Mouse (Mus musculus) Patski (cell line): Measurements from ENCODE around the gene Cfap299. TPM values are rescaled to one million over a fixed set of nuclear protein-coding genes. Genes with fewer than 3 reads are reported as not detected.

Experiments used
- ATAC-seq: fragments of 100-300 bp; one replicate; pipeline ENCODE4 v1.8.0; 2021
- CTCF ChIA-PET: fragments of 350-600 bp; sonication (Branson Sonifier 250); formaldehyde crosslinking; loops from one replicate; lab custom pipeline; 2022; ENCODE audit warnings: inconsistent platforms; lab: Charles Lee
- POLR2A ChIA-PET: fragments of 350-600 bp; sonication (Branson Sonifier 250); formaldehyde crosslinking; loops from one replicate; lab custom pipeline; 2022; ENCODE audit warnings: antibody characterized with exemption, inconsistent platforms; lab: Charles Lee
- DNase-seq: peaks from one replicate; pipeline ENCODE4 v3.0.0-alpha.2; 2011; ENCODE audit warnings: low read depth, low spot score
- H3K27me3 ChIP-seq: fragments of 371-371 bp; one replicate; pipeline ENCODE4 v1.5.1; 2021
- CTCF ChIP-seq: fragments of 100-300 bp; IDR thresholded peaks from one replicate; pipeline ENCODE4 v1.5.1; 2021
- in situ Hi-C: fragments of 300-500 bp; cut with MboI; formaldehyde crosslinking; loops from 3 replicates; pipeline ENCODE4 v1.11.1; 2018; ENCODE audit warnings: low pct_unique_long_range_greater_than_20kb, mixed read lengths
- polyA plus RNA-seq: library from polyadenylated mRNA; unstranded; gene quantifications from one replicate; pipeline ENCODE4 v1.2.3, GENCODE M21; 2021

The Cfap299 gene
- polyA plus RNA-seq, 1 experiment from 2014 or later = 0.23 TPM

DNA sequence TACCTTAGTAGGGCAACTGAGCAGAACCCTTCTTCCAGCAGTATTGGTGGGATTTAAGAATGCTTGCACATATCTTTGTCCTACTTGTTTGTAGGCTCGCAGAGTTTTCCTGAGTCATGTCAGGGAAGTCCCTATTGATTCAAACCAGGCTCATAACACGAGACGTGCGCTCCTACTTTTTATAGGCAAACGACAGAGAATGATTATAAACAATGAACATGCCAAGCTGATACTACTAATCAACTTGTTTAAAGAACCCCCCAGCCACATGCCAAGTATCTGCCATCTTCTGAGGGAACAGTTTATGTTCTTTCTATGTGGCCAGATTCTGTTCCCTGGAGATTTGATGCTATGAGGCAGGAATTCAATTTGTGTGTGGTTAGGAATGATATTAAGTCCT, 251.7 kb downstream of the Cfap299 start:
- ChIA-PET CTCF (interaction anchor here (1.4 kb wide), 1 partner anchor 10 kb away, joined by 3 read pairs; no protein-coding TSS in a partner anchor), POLR2A (no interaction called here)
- DNase-seq (no peak), ATAC-seq (no peak)
- in situ Hi-C loops = no loop called here
- TF ChIP-seq CTCF = no peak
- no peaks in the 10 kb centered on the region for H3K27me3 ChIP-seq

DNA sequence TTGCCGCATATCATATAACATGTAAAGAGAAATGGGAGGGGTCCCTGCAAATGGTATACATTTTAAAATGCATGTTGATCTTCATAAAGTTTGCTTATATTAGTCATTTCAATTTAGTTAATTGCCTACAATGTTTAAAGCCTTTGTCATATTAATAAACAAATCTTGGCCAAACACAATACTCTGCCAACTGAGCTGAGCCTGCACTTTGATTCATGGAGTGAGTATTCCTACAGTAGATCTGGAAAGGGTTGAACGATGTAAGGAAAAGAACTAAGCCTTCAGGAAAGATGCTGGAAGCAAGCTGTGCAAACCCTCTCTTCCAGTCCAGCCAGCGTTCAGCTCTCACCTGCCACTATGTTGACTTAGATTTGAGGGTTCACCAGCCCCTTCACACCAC, 252.9 kb downstream of the Cfap299 start:
- DNase-seq = no peak
- TF ChIP-seq CTCF = no peak
- in situ Hi-C loops = no loop called here
- POLR2A ChIA-PET = no interaction called here
- ATAC-seq = no peak
- CTCF ChIA-PET = interaction anchor here (0.9 to 1.4 kb wide), 2 partner anchors 9 to 25 kb away, joined by 3 read pairs; no protein-coding TSS in a partner anchor
- H3K27me3 ChIP-seq = no peaks in the 10 kb centered on the region

DNA sequence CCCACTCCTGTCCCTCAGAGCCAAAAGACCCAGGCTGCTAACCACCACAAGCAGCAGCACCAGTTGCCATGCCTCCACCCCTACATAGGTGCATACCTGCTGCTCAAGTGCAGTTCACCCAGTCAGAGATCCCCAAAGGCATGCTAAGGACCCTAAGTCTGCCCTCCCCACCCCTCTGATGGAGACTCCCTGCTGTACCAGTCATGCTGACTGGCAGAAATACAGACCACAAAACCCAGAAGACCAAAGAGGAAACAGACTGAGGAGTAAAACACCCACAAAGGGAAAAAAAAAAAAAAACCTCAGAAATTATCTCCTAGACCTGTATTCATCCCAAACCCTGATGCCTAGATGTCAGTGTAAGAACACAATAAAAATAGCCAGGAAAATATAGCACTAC, 256.8 kb downstream of the Cfap299 start:
- in situ Hi-C loops = no loop called here
- POLR2A ChIA-PET = no interaction called here
- CTCF ChIA-PET = no interaction called here
- no peaks in the 10 kb centered on the region for H3K27me3 ChIP-seq
- ATAC-seq = no peak
- TF ChIP-seq CTCF = no peak
- DNase-seq = no peak

DNA sequence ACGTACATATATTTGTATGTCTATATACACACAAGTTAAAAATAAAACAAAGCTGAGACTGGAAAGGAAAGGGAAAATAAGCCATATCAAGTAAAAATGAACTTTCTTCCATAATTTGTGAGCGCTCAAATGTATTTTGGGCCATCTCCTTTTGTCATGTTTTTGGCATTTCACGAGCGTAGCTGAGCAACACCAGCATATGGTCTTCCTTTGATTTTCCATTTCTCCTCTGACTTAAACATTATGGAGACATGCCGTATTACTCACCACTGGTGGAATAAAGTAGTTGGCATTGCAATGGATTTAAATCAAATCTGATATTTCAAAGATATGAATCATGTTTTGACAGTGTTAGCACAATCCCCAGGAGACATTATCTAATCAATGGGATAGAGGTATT, 284.4 kb downstream of the Cfap299 start:
- TF ChIP-seq CTCF = no peak
- POLR2A ChIA-PET = no interaction called here
- DNase-seq (no peak), ATAC-seq (no peak)
- CTCF ChIA-PET = no interaction called here
- no peaks in the 10 kb centered on the region for H3K27me3 ChIP-seq
- in situ Hi-C loops = no loop called here

DNA sequence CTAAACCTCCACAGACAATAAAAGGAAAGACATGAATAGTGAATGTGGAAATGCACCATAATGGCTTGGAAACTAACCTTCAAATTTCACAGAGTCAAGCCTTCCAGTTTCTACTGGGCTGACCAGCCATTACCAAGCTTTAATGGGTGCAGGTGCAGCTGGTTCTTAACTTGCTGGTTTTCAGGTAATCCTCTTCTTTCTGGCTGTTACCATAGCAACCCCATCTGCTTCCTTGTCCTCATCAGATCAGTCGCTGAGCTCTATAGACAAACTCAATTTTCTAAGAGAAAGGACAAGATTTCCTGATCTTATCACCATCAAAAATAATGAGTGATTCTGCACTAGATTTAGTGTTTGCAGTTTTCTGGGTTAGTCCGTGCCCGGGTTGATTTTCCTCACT, 287.8 kb downstream of the Cfap299 start:
- H3K27me3 ChIP-seq = no peaks in the 10 kb centered on the region
- TF ChIP-seq CTCF = no peak
- no peak for DNase-seq
- ChIA-PET POLR2A (no interaction called here), CTCF (interaction anchor here (4.1 kb wide), 1 partner anchor 10 kb away, joined by 16 read pairs; no protein-coding TSS in a partner anchor)
- ATAC-seq = no peak
- in situ Hi-C loops = no loop called here

DNA sequence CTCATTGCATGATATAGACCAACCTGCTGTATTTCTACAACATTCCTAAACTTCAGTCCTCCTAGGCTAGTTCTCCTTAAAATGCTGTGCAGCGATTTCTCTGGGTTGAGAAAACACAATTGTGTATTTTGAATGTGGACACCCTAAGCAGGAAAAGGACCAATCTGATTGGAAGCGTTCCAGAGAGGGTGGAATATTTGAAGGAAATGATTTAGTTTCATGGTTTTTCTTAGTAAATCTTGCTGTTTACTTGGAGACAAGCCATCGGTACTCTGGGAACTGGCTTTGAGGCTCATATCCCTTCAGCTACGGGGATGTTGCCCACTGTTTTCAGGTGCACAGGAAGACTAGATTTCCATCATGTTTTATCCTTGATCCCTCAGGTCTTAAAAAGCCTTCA, 288.3 kb downstream of the Cfap299 start:
- in situ Hi-C loops = no loop called here
- no peak for TF ChIP-seq CTCF
- POLR2A ChIA-PET = no interaction called here
- ATAC-seq = no peak
- H3K27me3 ChIP-seq = no peaks in the 10 kb centered on the region
- no peak for DNase-seq
- CTCF ChIA-PET = interaction anchor here (4.1 kb wide), 1 partner anchor 11 kb away, joined by 16 read pairs; no protein-coding TSS in a partner anchor

DNA sequence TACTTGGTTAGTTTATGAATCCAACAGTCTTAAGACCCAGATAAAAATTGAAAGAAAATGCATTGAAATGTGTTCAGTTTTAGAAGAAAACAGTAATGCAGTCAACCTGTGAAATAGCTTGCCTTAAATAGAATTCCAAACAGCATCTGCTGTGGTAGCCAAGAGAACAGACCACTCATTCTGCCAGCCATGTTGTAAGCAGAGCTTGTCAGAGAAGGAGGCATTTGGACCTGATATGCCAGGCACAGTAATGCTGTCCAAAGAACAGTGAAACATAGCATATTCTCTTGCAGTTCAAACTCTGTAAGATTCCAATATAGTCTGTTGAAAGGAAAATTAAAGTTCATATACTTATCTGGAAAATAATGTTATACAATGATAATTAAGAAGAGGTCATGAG, 321.2 kb downstream of the Cfap299 start:
- CTCF ChIA-PET = interaction anchor here (1.2 to 2.0 kb wide), 3 partner anchors 10 to 17 kb away, joined by 3 to 8 read pairs (median 4); no protein-coding TSS in a partner anchor

DNA sequence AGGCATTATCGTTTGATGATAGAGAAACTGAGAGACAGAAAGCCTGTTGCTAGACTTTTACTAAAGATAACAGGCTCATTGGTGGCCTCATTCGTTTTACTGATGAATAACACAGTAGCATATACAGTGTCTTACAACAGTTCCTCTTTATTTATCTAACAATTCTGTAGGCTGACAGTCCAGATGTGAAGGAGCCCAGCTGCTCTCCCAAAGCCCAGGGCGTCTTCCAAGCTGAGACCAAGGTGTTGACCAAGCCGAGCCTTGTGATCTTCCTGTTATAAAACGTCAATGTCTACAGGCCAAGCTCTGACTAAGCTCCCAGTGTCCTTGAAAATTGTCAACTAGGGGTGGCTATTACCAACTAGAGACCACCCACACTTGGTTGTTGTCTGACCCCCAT, 321.9 kb downstream of the Cfap299 start:
- ATAC-seq = no peak
- DNase-seq = no peak
- H3K27me3 ChIP-seq = no peaks in the 10 kb centered on the region
- ChIA-PET POLR2A (no interaction called here), CTCF (interaction anchor here (1.2 to 2.0 kb wide), 3 partner anchors 9 to 17 kb away, joined by 3 to 8 read pairs (median 4); no protein-coding TSS in a partner anchor)
- in situ Hi-C loops = no loop called here
- TF ChIP-seq CTCF = no peak

More for the DNA sequence above, 321.2 kb downstream of the Cfap299 start:
- ATAC-seq (no peak), DNase-seq (no peak)
- in situ Hi-C loops = no loop called here
- H3K27me3 ChIP-seq = no peaks in the 10 kb centered on the region
- POLR2A ChIA-PET = no interaction called here
- no peak for TF ChIP-seq CTCF

DNA sequence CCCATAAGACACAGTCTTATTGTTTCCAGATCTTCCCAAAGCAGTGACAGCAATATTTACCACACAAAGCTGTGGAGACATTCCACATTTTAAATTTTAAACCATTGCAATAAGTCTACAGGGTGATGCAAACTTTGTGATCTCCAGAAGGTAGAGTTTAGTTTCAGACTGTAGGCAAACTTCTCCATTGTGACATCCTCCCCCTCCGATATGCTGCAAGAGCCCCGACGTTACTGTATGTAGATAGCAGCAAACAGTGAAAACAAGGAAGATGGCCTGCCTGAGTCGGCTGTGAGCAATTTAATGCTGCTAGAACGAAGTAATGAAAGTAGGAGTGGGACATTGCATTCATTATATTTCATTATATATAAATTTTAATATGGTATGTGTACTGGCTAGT, 359.1 kb downstream of the Cfap299 start:
- ATAC-seq = no peak
- no peaks in the 10 kb centered on the region for H3K27me3 ChIP-seq
- ChIA-PET CTCF (interaction anchor here (1.1 to 1.8 kb wide), 2 partner anchors 9 to 27 kb away, joined by 3 to 4 read pairs; no protein-coding TSS in a partner anchor), POLR2A (no interaction called here)
- in situ Hi-C loops = no loop called here
- TF ChIP-seq CTCF = no peak
- DNase-seq = no peak

DNA sequence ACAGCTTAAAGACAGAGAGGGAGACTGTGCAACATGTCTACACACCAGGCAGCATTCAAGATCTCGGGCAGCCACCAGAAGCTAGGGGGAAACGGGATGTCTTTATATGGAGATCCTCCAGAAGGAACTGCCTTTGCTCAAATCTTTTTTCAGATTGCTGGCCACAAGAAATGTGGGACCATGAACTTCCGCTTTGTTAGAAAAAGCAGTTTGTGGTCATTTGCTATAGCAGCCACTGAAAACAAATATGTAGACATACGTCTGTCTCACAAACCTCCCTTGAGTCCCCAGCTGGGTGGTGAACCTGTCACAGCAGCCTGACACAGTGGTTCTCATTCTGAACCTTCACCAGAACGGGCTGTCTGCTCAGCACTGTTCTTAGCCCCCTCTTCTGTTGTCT, 363.0 kb downstream of the Cfap299 start:
- ChIA-PET POLR2A (no interaction called here), CTCF (interaction anchor here (1.9 kb wide), 1 partner anchor 172 kb away, joined by 4 read pairs; no protein-coding TSS in a partner anchor)
- H3K27me3 ChIP-seq = no peaks in the 10 kb centered on the region
- TF ChIP-seq CTCF = no peak
- in situ Hi-C loops = no loop called here
- ATAC-seq (no peak), DNase-seq (no peak)

DNA sequence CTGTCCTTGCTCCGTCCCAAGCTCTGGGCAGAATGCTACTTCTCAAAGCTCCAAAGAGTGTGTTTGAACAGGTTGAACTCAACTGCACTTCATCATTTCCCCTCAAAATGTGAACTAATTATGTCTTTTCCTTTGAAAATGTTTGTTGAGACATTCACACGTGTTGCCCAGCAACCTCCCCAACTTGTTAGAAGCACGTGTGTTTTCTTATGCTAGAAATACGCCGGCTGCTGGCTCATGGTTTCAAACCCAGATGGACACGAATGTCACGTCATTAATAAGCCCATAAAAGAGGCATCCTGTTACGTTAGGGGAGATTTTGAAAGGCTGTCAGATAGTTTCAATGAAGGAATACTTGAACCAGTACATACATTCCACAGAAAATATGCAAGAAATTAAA, 367.2 kb downstream of the Cfap299 start:
- no peak for ATAC-seq

More for the DNA sequence above, 367.2 kb downstream of the Cfap299 start:
- ChIA-PET POLR2A (no interaction called here), CTCF (interaction anchor here (1.7 kb wide), 1 partner anchor 11 kb away, joined by 4 read pairs; no protein-coding TSS in a partner anchor)
- no peak for TF ChIP-seq CTCF
- H3K27me3 ChIP-seq = no peaks in the 10 kb centered on the region
- in situ Hi-C loops = no loop called here
- DNase-seq = no peak
